Mouse (Mus musculus) activated CD4-positive, CD25-positive, alpha-beta regulatory T cell (primary cell): Measurements from ENCODE around the gene Ifi213. TPM values are rescaled to one million over a fixed set of nuclear protein-coding genes. Genes with fewer than 3 reads are reported as not detected.

ENCODE experiments used
- polyA plus RNA-seq, 2 experiments: library from polyadenylated mRNA; unstranded; fragments of 100-300 nt; shearing (Covaris generic); gene quantifications; one replicate each; pipeline ENCODE4 v1.2.1; 2017

Ifi213 gene
- 100 to 1,000 TPM in 1 of 2 experiments, 10 to 100 TPM in 1; 67.3 to 186 TPM for polyA plus RNA-seq

DNA sequence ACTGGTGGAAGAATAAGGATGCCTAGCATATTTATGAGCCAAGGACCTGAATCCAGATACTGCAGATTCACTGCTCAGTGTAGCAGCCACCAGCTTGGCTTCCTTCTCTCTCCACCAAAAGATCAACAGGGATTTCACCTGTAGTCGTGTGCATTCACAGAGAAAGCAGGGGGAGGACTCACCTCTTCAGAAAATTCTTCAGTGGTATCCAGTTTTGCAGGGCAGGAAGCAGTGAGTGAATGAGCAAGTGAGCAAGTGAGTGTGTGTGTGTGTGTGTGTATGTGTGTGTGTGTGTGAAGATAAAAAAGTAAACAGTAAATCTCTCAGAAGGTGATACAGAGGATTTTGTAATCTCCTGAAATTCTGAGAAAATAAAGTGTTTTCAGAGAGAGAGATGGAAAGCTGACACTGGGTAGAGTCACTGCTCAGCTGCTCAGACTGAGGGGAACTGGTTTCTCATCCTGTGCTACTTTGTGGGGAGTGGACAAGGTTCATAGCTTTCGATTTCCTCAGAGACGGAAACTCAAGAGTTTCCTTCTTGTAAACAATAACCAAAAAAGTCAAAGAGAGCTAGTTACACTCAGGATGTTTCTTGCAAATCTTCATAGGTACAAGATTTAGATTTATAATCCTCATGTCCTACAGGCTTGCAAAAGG, at the start of gene Ifi213:
TSS of gene Ifi213 (minus strand) at position 437 of the 657 bp plus-strand sequence.

DNA sequence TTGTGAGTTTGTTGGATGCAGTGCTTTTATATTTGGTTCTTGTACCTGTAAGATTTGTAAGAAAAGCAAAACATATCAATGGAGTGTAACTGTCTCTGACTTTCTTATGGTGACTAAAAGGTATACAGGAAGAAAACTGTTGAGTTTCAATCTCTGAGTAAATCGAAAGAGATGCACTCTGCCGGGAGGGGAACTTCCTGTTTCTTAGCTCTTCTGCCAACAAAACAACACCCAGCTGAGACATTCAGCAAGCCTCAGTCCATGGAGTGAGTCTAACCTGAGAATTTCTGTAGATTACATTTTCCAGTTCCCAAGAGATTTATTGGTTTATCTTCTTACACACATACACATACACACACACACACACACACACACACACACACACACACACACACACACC, 31.5 kb upstream of the Ifi213 start, which contains the start of gene Ifi209:
TSS of gene Ifi209 (plus strand) at position 296 of the 400 bp plus-strand sequence.

DNA sequence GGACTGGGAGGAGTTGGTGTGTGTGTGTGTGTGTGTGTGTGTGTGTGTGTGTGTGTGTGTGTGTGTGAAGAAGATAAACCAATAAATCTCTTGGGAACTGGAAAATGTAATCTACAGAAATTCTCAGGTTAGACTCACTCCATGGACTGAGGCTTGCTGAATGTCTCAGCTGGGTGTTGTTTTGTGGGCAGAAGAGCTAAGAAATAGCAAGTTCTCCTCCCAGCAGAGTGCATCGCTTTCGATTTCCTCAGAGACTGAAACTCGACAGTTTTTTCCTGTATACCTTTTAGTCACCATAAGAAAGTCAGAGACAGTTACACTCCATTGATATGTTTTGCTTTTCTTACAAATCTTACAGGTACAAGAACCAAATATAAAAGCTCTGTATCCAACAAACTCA, 63.3 kb downstream of the Ifi213 start, which contains the start of gene Ifi214:
TSS of gene Ifi214 (minus strand) at position 167 of the 400 bp plus-strand sequence.

Other genes starting within 250 kb of the Ifi213 start
- gene Aim2, start 248.4 kb downstream of the Ifi213 start, polyA plus RNA-seq = 10 to 100 TPM; 31.9 to 52.3 TPM
- gene Cadm3, start 231.6 kb downstream of the Ifi213 start, polyA plus RNA-seq = not detected
- gene Ifi206, start 108.2 kb downstream of the Ifi213 start, polyA plus RNA-seq = 100 to 1,000 TPM; 120 to 199 TPM
- 10 to 100 TPM; 15.2 to 60.8 TPM for gene Ifi214, start 63.3 kb downstream of the Ifi213 start, polyA plus RNA-seq
- gene Ifi209, start 31.6 kb upstream of the Ifi213 start, polyA plus RNA-seq = 100 to 1,000 TPM; 110 to 333 TPM
- 100 to 1,000 TPM in 1 of 2 experiments, 10 to 100 TPM in 1; 93.1 to 104 TPM for gene Ifi208, start 74.4 kb upstream of the Ifi213 start, polyA plus RNA-seq
- under 1 TPM; 0.18 to 0.34 TPM for gene Ifi207, start 142.5 kb upstream of the Ifi213 start, polyA plus RNA-seq
- gene Ifi204, start 167.7 kb upstream of the Ifi213 start, polyA plus RNA-seq = 1 to 10 TPM; 1.7 to 9.8 TPM